Mouse (Mus musculus): ENCODE measurements around the gene Zfp473. TPM values are rescaled to one million over a fixed set of nuclear protein-coding genes. Genes with fewer than 3 reads are reported as not detected.

The Zfp473 gene
- total RNA-seq, 2 experiments from 2014 or later: 0.16 to 0.53 TPM

Other genes with a start within 250 kb of the Zfp473 start
- under 1 TPM; 0.11 to 0.18 TPM for gene Mybpc2, start 226.4 kb downstream of the Zfp473 start, total RNA-seq (2021)
- gene Spib, start 219.0 kb downstream of the Zfp473 start, total RNA-seq (2021): under 1 TPM in 1 of 2 experiments, not detected in 1; 0.11 TPM
- 10 to 100 TPM; 10.3 to 13.6 TPM for gene Pold1, start 202.2 kb downstream of the Zfp473 start, total RNA-seq (2021)
- gene Nr1h2, start 197.1 kb downstream of the Zfp473 start, total RNA-seq (2021): 10 to 100 TPM; 58.3 to 67.3 TPM
- gene Napsa, start 178.7 kb downstream of the Zfp473 start, total RNA-seq (2021): under 1 TPM in 1 of 2 experiments, not detected in 1; 0.98 TPM
- 100 to 1,000 TPM in 1 of 2 experiments, 10 to 100 TPM in 1; 93.0 to 106 TPM for gene Kcnc3, start 160.4 kb downstream of the Zfp473 start, total RNA-seq (2021)
- 10 to 100 TPM; 17.6 to 17.9 TPM for gene Myh14, start 80.2 kb downstream of the Zfp473 start, total RNA-seq (2021)
- gene Izumo2, start 42.3 kb downstream of the Zfp473 start, total RNA-seq (2021): not detected
- 10 to 100 TPM; 27.7 to 31.5 TPM for gene Vrk3, start 2.6 kb downstream of the Zfp473 start, total RNA-seq (2021)
- gene Nup62, start 65.0 kb upstream of the Zfp473 start, total RNA-seq (2021): 10 to 100 TPM; 34.2 to 35.2 TPM
- gene Il4i1, start 65.3 kb upstream of the Zfp473 start, total RNA-seq (2021): 1 to 10 TPM; 1.1 to 2.0 TPM
- gene Atf5, start 65.6 kb upstream of the Zfp473 start, total RNA-seq (2021): 10 to 100 TPM; 28.0 to 29.1 TPM
- gene Akt1s1, start 97.9 kb upstream of the Zfp473 start, total RNA-seq (2021): 10 to 100 TPM; 85.8 to 95.5 TPM
- gene Tbc1d17, start 98.0 kb upstream of the Zfp473 start, total RNA-seq (2021): 10 to 100 TPM; 41.2 to 53.3 TPM
- 10 to 100 TPM; 32.6 to 38.4 TPM for gene Pnkp, start 106.1 kb upstream of the Zfp473 start, total RNA-seq (2021)
- gene Ptov1, start 118.7 kb upstream of the Zfp473 start, total RNA-seq (2021): 100 to 1,000 TPM; 278 to 304 TPM
- gene Med25, start 141.7 kb upstream of the Zfp473 start, total RNA-seq (2021): 100 to 1,000 TPM; 107 to 114 TPM
- 10 to 100 TPM; 17.9 to 19.4 TPM for gene Fuz, start 145.0 kb upstream of the Zfp473 start, total RNA-seq (2021)
- gene Ap2a1, start 178.4 kb upstream of the Zfp473 start, total RNA-seq (2021): 100 to 1,000 TPM; 261 to 290 TPM
- gene Tsks, start 192.2 kb upstream of the Zfp473 start, total RNA-seq (2021): under 1 TPM; 0.25 to 0.64 TPM
- gene Cpt1c, start 223.8 kb upstream of the Zfp473 start, total RNA-seq (2021): 100 to 1,000 TPM in 1 of 2 experiments, 10 to 100 TPM in 1; 99.2 to 101 TPM
- gene Prmt1, start 235.5 kb upstream of the Zfp473 start, total RNA-seq (2021): 100 to 1,000 TPM; 232 to 248 TPM
- gene Irf3, start 246.6 kb upstream of the Zfp473 start, total RNA-seq (2021): 10 to 100 TPM; 38.1 to 42.5 TPM
- gene Bcl2l12, start 247.7 kb upstream of the Zfp473 start, total RNA-seq (2021): 1 to 10 TPM; 5.4 to 5.5 TPM

Measured in layer of hippocampus, postnatal 10 days (tissue).